Mouse (Mus musculus) mature B cell (primary cell): ENCODE measurements around the gene Slc35c1.

ENCODE experiments used
- in situ Hi-C: fragments of 300-500 bp; cut with MboI; formaldehyde crosslinking; loops from 2 replicates; pipeline ENCODE4 v1.14.3; 2019

The Slc35c1 gene

GRCm38 (mm10) chr2:92403776-92404319, 56.5 kb downstream of the Slc35c1 start:
- in situ Hi-C loops = no loop called here
